Mouse (Mus musculus) neural tube, embryonic 10.5 days (tissue): ENCODE measurements around the gene Prrx2.
"Not testable (repeated sequence)": the region's sequence is repeated elsewhere in the genome, so short reads cannot be mapped to it uniquely, and the experiment has no call there.

ENCODE experiments used
- DNase-seq: peaks from one replicate; pipeline ENCODE4 v3.0.0-alpha.2; 2017; ENCODE audit warnings: low spot score; ENCODE audit errors: extremely low spot score

Gene Prrx2

GRCm38 (mm10) chr2:30906641-30907040, 71.9 kb downstream of the Prrx2 start:
- no peak for DNase-seq

- no peak for DNase-seq
Observed at GRCm38 (mm10) chr2:30912291-30912773, 77.6 kb downstream of the Prrx2 start.

GRCm38 (mm10) chr2:30913022-30913421, 78.2 kb downstream of the Prrx2 start:
- DNase-seq: no peak

GRCm38 (mm10) chr2:30914836-30915235, 80.1 kb downstream of the Prrx2 start:
- no peak for DNase-seq

- no peak for DNase-seq
Observed at GRCm38 (mm10) chr2:30915376-30915775, 80.6 kb downstream of the Prrx2 start.

- not testable (repeated sequence) for DNase-seq
Observed at GRCm38 (mm10) chr2:30915933-30916332, 81.2 kb downstream of the Prrx2 start.

- DNase-seq: no peak
Observed at GRCm38 (mm10) chr2:30917649-30918048, 82.9 kb downstream of the Prrx2 start.

GRCm38 (mm10) chr2:30918126-30918525, 83.4 kb downstream of the Prrx2 start:
- DNase-seq: no peak

GRCm38 (mm10) chr2:30918780-30919329, 84.1 kb downstream of the Prrx2 start:
- peak; percentile 31 for DNase-seq

- no peak for DNase-seq
Observed at GRCm38 (mm10) chr2:30920216-30920615, 85.4 kb downstream of the Prrx2 start.

GRCm38 (mm10) chr2:30923099-30923498, 88.3 kb downstream of the Prrx2 start:
- no peak for DNase-seq

- DNase-seq: no peak
Observed at GRCm38 (mm10) chr2:30925181-30925580, 90.4 kb downstream of the Prrx2 start.

GRCm38 (mm10) chr2:30926381-30926780, 91.6 kb downstream of the Prrx2 start:
- DNase-seq: no peak

- no peak for DNase-seq
Observed at GRCm38 (mm10) chr2:30927151-30927781, 92.5 kb downstream of the Prrx2 start.

- peak; percentile 87 for DNase-seq
Observed at GRCm38 (mm10) chr2:30927844-30928628, 93.3 kb downstream of the Prrx2 start.

- no peak for DNase-seq
Observed at GRCm38 (mm10) chr2:30928893-30929482, 94.2 kb downstream of the Prrx2 start.

GRCm38 (mm10) chr2:30929483-30930045, 94.8 kb downstream of the Prrx2 start, which contains the start of gene Ptges:
Gene Ptges (minus strand): TSS chr2:30929863.
- peak; percentile 64 for DNase-seq

- DNase-seq: not testable (repeated sequence)
Observed at GRCm38 (mm10) chr2:30930846-30931245, 96.1 kb downstream of the Prrx2 start.
